Mouse (Mus musculus): ENCODE results near the gene Grm8. TPM values are rescaled to one million over a fixed set of nuclear protein-coding genes. Genes with fewer than 3 reads are reported as not detected.

Gene Grm8
- polyA plus RNA-seq (2015; fragmentation: Nextera tagmentation; extraction: Ambion mirVana): 11.5 and 16.1 TPM in 2 replicates

GRCm38 (mm10) chr6:28135001-28135401 lies at the start of gene Grm8:
TSS of gene Grm8 (minus strand) at chr6:28135178.
- Histone ChIP-seq H3K27me3 (replicated peaks; ENCODE audit: control insufficient read depth, insufficient read depth, low read length) (peaks cover 3% of the 10 kb centered on the region), H3K4me1 (ENCODE audit: control insufficient read depth, insufficient read depth, low read depth, low read length) (peaks cover 18% of the 10 kb centered on the region)
- peak; percentile 60 for ATAC-seq

GRCm38 (mm10) chr6:28169851-28170539 lies 35.0 kb upstream of the Grm8 start:
- WGBS: 82% methylated on average over 19 of the region's 19 CpGs
- Histone ChIP-seq H3K9ac (ENCODE audit: low read depth, low read length) (no peak overlapping the region), H3K27ac (ENCODE audit: low read depth, low read length) (no peak overlapping the region), H3K36me3 (ENCODE audit: control insufficient read depth, insufficient read depth, low read length) (no peaks in the 10 kb centered on the region), H3K4me2 (ENCODE audit: low read length) (no peak overlapping the region), H3K9me3 (ENCODE audit: control insufficient read depth, low read length) (no peaks in the 10 kb centered on the region), H3K4me3 (ENCODE audit: low read length) (no peak overlapping the region), H3K27me3 (replicated peaks; ENCODE audit: control insufficient read depth, insufficient read depth, low read length) (no peaks in the 10 kb centered on the region), H3K4me1 (ENCODE audit: control insufficient read depth, insufficient read depth, low read depth, low read length) (no peaks in the 10 kb centered on the region)
- ATAC-seq: no peak

More at GRCm38 (mm10) chr6:28135001-28135401, at the start of gene Grm8:
- Histone ChIP-seq H3K27ac (ENCODE audit: low read depth, low read length) (peak within 1 kb of the TSS; percentile 48), H3K9me3 (ENCODE audit: control insufficient read depth, low read length) (no peaks in the 10 kb centered on the region), H3K36me3 (ENCODE audit: control insufficient read depth, insufficient read depth, low read length) (no peaks in the 10 kb centered on the region), H3K4me2 (ENCODE audit: low read length) (peak within 1 kb of the TSS; percentile 100), H3K4me3 (ENCODE audit: low read length) (peak within 1 kb of the TSS; percentile 70), H3K9ac (ENCODE audit: low read depth, low read length) (peak within 1 kb of the TSS; percentile 69)
- under 1% methylated on average over 42 of the region's 42 CpGs for WGBS

- no peak overlapping the region for H3K9ac ChIP-seq (ENCODE audit: low read depth, low read length)
- no peak overlapping the region for H3K4me3 ChIP-seq (ENCODE audit: low read length)
- H3K4me2 ChIP-seq (ENCODE audit: low read length): no peak overlapping the region
- no peaks in the 10 kb centered on the region for H3K27me3 ChIP-seq (replicated peaks; ENCODE audit: control insufficient read depth, insufficient read depth, low read length)
- no peaks in the 10 kb centered on the region for H3K4me1 ChIP-seq (ENCODE audit: control insufficient read depth, insufficient read depth, low read depth, low read length)
- H3K36me3 ChIP-seq (ENCODE audit: control insufficient read depth, insufficient read depth, low read length): no peaks in the 10 kb centered on the region
- no peak overlapping the region for H3K27ac ChIP-seq (ENCODE audit: low read depth, low read length)
- H3K9me3 ChIP-seq (ENCODE audit: control insufficient read depth, low read length): no peaks in the 10 kb centered on the region
- ATAC-seq: no peak
- WGBS: 87% methylated on average over 5 of the region's 5 CpGs
Measured at GRCm38 (mm10) chr6:28160399-28160798, 25.4 kb upstream of the Grm8 start.

GRCm38 (mm10) chr6:28146445-28146844 lies 11.5 kb upstream of the Grm8 start:
- Histone ChIP-seq H3K9me3 (ENCODE audit: control insufficient read depth, low read length) (no peaks in the 10 kb centered on the region), H3K36me3 (ENCODE audit: control insufficient read depth, insufficient read depth, low read length) (no peaks in the 10 kb centered on the region), H3K9ac (ENCODE audit: low read depth, low read length) (no peak overlapping the region), H3K4me2 (ENCODE audit: low read length) (no peak overlapping the region), H3K4me3 (ENCODE audit: low read length) (no peak overlapping the region), H3K27me3 (replicated peaks; ENCODE audit: control insufficient read depth, insufficient read depth, low read length) (no peaks in the 10 kb centered on the region), H3K27ac (ENCODE audit: low read depth, low read length) (no peak overlapping the region), H3K4me1 (ENCODE audit: control insufficient read depth, insufficient read depth, low read depth, low read length) (no peaks in the 10 kb centered on the region)
- no peak for ATAC-seq
- 79% methylated on average over 6 of the region's 6 CpGs for WGBS

- peak; percentile 89 for ATAC-seq
- Histone ChIP-seq H3K27ac (ENCODE audit: low read depth, low read length) (no peak overlapping the region), H3K4me3 (ENCODE audit: low read length) (no peak overlapping the region)
Measured at GRCm38 (mm10) chr6:28142332-28142731, 7.4 kb upstream of the Grm8 start.

GRCm38 (mm10) chr6:28135411-28136233 lies 644 bp upstream of the Grm8 start:
- ATAC-seq: peak; percentile 89
- no peak overlapping the region for H3K27ac ChIP-seq (ENCODE audit: low read depth, low read length)

More at GRCm38 (mm10) chr6:28142332-28142731, 7.4 kb upstream of the Grm8 start:
- Histone ChIP-seq H3K4me1 (ENCODE audit: control insufficient read depth, insufficient read depth, low read depth, low read length) (no peaks in the 10 kb centered on the region), H3K9me3 (ENCODE audit: control insufficient read depth, low read length) (no peaks in the 10 kb centered on the region), H3K4me2 (ENCODE audit: low read length) (no peak overlapping the region), H3K9ac (ENCODE audit: low read depth, low read length) (no peak overlapping the region), H3K27me3 (replicated peaks; ENCODE audit: control insufficient read depth, insufficient read depth, low read length) (peaks cover 3% of the 10 kb centered on the region), H3K36me3 (ENCODE audit: control insufficient read depth, insufficient read depth, low read length) (no peaks in the 10 kb centered on the region)
- WGBS: 8% methylated on average over 2 of the region's 2 CpGs

GRCm38 (mm10) chr6:28134251-28134801 lies 652 bp downstream of the Grm8 start:
- Histone ChIP-seq H3K27ac (ENCODE audit: low read depth, low read length) (peak overlapping the region; percentile 48), H3K4me3 (ENCODE audit: low read length) (peak overlapping the region; percentile 70), H3K9ac (ENCODE audit: low read depth, low read length) (peak overlapping the region; percentile 69), H3K27me3 (replicated peaks; ENCODE audit: control insufficient read depth, insufficient read depth, low read length) (peaks cover 3% of the 10 kb centered on the region), H3K9me3 (ENCODE audit: control insufficient read depth, low read length) (no peaks in the 10 kb centered on the region), H3K4me1 (ENCODE audit: control insufficient read depth, insufficient read depth, low read depth, low read length) (peaks cover 18% of the 10 kb centered on the region), H3K36me3 (ENCODE audit: control insufficient read depth, insufficient read depth, low read length) (no peaks in the 10 kb centered on the region), H3K4me2 (ENCODE audit: low read length) (peak overlapping the region; percentile 100)
- ATAC-seq: peak; percentile 13
- WGBS: 0% methylated on average over 20 of the region's 20 CpGs

More at GRCm38 (mm10) chr6:28135411-28136233, 644 bp upstream of the Grm8 start:
- Histone ChIP-seq H3K4me1 (ENCODE audit: control insufficient read depth, insufficient read depth, low read depth, low read length) (peaks cover 18% of the 10 kb centered on the region), H3K4me3 (ENCODE audit: low read length) (peak overlapping the region; percentile 70), H3K36me3 (ENCODE audit: control insufficient read depth, insufficient read depth, low read length) (no peaks in the 10 kb centered on the region), H3K9me3 (ENCODE audit: control insufficient read depth, low read length) (no peaks in the 10 kb centered on the region), H3K9ac (ENCODE audit: low read depth, low read length) (peak overlapping the region; percentile 69), H3K27me3 (replicated peaks; ENCODE audit: control insufficient read depth, insufficient read depth, low read length) (peaks cover 3% of the 10 kb centered on the region), H3K4me2 (ENCODE audit: low read length) (peak overlapping the region; percentile 100)
- WGBS: under 1% methylated on average over 37 of the region's 37 CpGs

- peak overlapping the region; percentile 69 for H3K9ac ChIP-seq (ENCODE audit: low read depth, low read length)
- H3K9me3 ChIP-seq (ENCODE audit: control insufficient read depth, low read length): no peaks in the 10 kb centered on the region
- no peaks in the 10 kb centered on the region for H3K36me3 ChIP-seq (ENCODE audit: control insufficient read depth, insufficient read depth, low read length)
- peak overlapping the region; percentile 62; the same call in 1 of the 2 replicates for H3K27ac ChIP-seq (ENCODE audit: low read depth, low read length)
- peak; percentile 26; the same call in 1 of the 2 replicates for ATAC-seq
- peak overlapping the region; percentile 100 for H3K4me2 ChIP-seq (ENCODE audit: low read length)
- H3K4me1 ChIP-seq (ENCODE audit: control insufficient read depth, insufficient read depth, low read depth, low read length): peaks cover 18% of the 10 kb centered on the region
- H3K27me3 ChIP-seq (replicated peaks; ENCODE audit: control insufficient read depth, insufficient read depth, low read length): peaks cover 3% of the 10 kb centered on the region; the same call in 1 of the 2 replicates
- peak overlapping the region; percentile 70 for H3K4me3 ChIP-seq (ENCODE audit: low read length)
- WGBS: under 1% methylated on average over 33 of the region's 38 CpGs
Measured at GRCm38 (mm10) chr6:28133206-28134063, 1.5 kb downstream of the Grm8 start.

Measured in hindbrain, embryonic 16.5 days (tissue).